Mouse (Mus musculus) cerebellum, postnatal 10 days (tissue): ENCODE results near the gene Ugt1a9.
"Not testable (repeated sequence)": the region's sequence is repeated elsewhere in the genome, so short reads cannot be mapped to it uniquely, and the experiment has no call there.

Experiments used
- DNase-seq, 2 experiments: peaks; one replicate each; pipeline ENCODE4 v3.0.0; 2021; ENCODE audit warnings: mixed read lengths in 2 of 2

The Ugt1a9 gene

DNA sequence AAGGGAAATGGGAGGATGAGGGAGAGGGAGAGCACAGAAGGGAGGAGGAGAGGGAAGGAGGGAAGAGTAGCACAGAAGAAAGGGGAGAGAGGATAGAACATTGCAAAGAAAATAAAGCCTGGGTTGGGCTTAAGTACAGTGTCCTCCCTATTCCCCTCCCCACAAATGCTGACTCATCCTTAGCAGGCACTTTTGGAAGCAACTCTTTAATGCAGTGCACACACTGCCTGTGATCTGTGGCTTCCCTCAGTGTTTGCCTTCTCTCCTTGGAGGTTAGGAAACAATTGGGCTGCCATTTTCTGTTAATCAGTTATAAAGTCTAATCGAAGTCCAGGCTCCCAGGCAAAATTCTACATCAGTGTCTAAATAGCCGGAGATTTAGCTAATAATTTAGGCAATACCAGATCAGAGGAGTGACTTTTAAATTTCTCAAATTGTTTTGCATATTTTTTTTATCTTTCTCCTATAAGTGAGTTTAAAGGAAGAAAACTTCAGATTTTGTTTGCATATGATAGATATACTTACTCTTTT is 38.5 kb downstream of the Ugt1a9 start:
- not testable (repeated sequence) for DNase-seq

GRCm38 (mm10) chr1:88109604-88110003 is 39.0 kb downstream of the Ugt1a9 start:
- DNase-seq, result not testable (repeated sequence)

DNA sequence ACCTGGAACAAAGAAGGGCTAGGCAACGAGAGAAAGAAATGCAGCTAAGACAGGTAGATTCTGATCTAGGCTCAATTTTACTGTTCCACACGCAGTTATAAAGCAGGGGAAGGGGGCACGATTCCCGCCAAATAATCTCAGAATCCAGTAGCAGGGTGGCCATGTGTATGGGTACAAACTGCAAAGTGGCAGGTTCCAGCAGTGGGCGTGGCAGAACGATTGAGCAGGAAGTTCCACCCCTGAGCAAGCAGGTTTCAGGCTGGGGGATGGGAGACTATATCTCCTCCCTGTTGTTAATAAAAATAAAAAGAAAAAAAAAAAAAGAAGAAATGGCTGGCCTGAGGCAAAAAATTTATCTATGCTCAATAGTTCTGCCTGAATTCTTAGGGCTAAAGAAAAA is 42.2 kb downstream of the Ugt1a9 start:
- DNase-seq, result not testable (repeated sequence)

DNA sequence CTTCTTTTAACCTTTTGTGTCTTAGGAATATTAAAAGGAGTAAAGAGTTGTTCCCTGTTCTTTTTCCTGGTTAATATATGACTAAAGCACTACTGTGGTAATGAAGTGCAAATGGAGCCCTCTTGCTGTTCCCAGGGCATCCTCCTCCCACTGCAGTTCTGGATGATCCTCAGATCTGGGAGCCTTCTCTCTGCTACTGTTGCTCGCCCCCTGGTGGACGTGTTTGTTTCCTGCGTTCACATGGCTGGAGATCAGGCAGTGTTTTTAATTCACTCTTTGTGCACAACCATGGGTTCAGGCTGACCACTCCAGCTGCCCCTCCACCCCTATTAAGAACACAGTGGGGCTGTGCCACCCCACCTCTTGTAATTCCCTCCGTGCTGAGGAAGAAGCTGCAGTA is 50.0 kb downstream of the Ugt1a9 start:
- DNase-seq, result not testable (repeated sequence)

DNA sequence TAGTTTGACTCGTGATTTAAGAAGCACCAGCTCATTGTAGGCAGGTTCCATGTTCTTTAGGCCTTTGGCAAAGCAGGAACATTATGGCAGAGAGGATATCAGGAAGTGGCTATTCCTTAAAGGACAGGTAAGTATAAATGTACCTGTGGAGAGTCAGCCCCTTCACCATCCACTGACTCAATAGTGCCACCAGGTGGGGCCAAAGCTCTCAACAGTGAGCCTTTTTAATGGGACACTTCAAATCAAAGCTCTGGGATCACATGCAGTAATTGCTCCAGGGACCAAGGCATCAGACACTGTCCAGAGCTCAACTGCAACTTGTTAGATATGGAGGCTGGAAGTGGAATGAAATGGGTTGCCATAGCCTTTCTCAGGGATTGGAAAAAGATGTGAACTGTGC is 50.9 kb downstream of the Ugt1a9 start:
- peak; percentile 32 to 39 for DNase-seq

DNA sequence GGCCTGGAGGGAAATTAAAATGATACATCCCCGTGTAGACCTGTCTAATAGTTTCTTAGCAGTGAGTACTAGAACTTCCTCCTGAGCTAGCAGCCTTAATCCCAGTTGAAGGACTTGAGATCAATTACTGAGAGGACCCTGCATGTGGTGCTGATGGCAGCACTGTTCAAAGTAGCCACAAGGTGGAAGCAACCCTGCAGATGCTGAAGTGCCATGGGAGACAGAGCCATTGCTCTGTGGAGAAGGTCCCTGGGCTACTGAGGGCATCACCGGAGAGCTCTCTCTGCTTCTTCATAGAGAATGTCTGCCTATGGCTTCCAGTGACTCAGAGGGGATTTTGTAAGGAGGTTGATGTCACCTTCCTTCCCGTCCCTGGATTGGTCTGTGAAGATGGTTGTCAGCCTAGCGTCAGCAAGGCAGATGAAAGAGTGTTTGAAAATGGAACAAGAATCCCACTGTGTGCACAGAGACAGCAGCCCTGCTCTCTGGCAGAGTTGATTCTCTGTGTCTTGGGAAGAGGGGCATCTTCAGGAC is 55.3 kb downstream of the Ugt1a9 start:
- DNase-seq, result not testable (repeated sequence)

DNA sequence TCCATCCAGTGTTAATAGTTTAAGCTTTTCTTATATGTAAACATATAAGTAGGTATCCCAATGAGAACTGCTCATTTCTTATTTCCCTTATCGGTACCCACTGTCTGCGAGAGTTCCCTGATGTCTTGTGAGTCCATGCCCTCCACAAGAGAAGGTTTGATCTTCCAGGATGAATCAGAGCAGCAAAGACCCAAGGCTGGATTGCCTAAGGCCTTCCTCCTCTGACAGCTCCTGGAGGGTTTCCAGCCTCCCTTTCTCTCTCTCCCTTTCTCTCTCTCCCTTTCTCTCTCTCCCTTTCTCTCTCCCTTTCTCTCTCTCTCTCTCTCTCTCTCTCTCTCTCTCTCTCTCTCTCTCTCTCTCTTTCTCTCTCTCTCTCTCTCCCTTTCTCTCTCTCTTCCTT is 58.5 kb downstream of the Ugt1a9 start:
- not testable (repeated sequence) for DNase-seq

- DNase-seq, result not testable (repeated sequence)
Measured at GRCm38 (mm10) chr1:88130223-88130622, 59.6 kb downstream of the Ugt1a9 start.

- DNase-seq, result no peak
Measured at GRCm38 (mm10) chr1:88133908-88134456, 63.4 kb downstream of the Ugt1a9 start.

DNA sequence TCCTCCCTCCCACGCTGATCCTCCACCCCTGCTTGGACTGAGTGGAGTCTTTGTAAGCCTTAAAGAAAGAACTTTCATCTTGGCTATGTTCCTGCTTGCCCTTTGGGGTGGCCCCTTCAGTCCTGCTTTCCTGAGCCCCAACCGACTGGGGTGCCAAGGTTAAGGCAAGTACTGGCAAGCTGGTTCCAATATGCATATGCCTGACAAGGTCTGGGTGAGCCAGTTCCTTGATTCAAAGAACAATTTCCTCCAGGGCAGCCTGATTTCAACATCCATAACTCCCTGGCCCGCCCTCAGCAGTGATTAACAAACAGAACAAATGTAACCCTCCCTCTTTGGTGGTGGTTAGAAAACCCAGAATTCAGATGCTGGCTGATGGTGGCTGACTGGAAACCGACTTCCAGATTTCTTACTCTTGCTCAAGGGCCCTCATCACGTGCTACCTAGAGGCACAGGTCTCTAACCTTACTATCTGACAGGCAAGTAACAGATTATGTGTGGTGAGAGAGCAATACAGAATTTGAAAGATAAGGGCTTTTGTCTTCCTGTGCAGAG is 63.9 kb downstream of the Ugt1a9 start, which contains the start of gene Ugt1a6a:
Ugt1a6a (plus strand) TSS at position 353 of the 555 bp plus-strand sequence.
- DNase-seq, result not testable (repeated sequence)

DNA sequence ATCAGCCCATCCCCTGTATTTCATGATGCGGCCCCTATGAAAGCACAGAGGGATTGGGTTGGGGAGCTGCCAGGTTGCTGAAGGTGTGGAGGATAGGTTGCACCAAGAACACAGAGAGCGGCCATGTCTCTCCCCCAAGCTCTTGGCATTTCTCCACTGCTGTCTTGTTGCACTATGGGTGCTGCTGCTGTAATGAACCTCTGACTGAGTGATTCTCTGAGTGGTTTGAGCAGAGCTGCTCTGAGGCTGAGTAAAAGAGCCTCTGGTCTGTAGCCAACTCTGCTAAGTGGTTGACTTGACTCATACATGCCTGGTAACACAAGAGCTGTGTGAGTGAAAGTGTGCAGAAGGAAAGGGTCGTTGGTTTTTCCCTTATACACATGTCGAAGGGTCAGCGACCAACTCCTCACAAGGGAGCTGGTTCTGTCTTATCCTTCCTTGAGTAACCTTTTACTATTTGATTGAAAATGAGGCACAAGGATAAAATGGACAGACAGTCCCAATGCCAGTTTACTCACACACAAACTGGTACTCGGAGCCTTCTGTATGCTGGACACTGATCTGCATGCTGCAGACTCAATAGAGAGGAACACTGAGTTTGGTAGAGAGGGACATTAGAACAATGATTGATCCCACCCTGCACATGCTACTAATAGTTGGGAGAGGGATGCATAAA is 64.8 kb downstream of the Ugt1a9 start:
- not testable (repeated sequence) for DNase-seq

DNA sequence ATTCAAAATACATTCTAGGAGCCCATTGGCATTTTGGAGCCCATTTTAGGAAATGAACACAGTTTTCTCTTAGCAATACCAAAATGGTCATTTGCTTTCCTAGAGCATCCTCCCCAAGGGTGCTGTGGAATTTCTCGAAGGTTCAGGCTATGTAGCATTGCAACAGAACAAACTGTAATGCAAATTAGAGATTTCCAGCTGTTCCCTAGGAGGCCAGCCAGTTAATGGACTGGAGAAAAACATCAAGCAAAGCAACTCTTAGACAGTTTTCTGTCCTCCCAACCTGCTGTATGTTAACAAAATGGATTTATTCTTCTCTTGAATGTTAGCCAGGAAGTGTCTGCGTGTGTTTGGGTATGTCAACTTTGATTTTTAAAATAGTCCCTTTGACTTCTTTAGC is 66.0 kb downstream of the Ugt1a9 start:
- no peak for DNase-seq

GRCm38 (mm10) chr1:88137264-88137663 is 66.7 kb downstream of the Ugt1a9 start:
- DNase-seq, result no peak

DNA sequence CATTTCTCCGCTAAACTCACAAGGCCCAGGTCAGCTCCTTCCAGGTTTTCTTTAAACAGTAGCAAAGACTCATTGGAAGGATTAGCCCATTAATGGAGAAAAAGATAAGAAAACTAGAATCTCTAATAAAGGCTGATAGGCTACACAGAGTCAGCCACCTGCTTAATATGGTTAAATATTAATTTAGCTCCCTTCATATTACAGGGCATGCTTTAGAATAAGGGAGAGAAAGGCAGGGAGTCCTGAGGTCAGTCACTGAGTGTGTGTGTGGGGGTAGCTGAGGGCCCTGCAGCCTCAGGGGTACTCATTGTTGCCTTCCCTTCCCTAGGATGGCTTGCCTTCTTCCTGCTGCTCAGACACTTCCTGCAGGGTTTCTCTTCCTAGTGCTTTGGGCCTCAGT is 67.5 kb downstream of the Ugt1a9 start:
- DNase-seq, result no peak

DNA sequence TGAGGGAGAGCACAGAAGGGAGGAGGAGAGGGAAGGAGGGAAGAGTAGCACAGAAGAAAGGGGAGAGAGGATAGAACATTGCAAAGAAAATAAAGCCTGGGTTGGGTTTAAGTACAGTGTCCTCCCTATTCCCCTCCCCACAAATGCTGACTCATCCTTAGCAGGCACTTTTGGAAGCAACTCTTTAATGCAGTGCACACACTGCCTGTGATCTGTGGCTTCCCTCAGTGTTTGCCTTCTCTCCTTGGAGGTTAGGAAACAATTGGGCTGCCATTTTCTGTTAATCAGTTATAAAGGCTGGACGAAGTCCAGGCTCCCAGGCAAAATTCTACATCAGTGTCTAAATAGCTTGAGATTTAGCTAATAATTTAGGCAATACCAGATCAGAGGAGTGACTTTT is 69.9 kb downstream of the Ugt1a9 start:
- not testable (repeated sequence) for DNase-seq

- peak; percentile 72 to 77 for DNase-seq
Measured at GRCm38 (mm10) chr1:88143966-88144675, 73.5 kb downstream of the Ugt1a9 start.

DNA sequence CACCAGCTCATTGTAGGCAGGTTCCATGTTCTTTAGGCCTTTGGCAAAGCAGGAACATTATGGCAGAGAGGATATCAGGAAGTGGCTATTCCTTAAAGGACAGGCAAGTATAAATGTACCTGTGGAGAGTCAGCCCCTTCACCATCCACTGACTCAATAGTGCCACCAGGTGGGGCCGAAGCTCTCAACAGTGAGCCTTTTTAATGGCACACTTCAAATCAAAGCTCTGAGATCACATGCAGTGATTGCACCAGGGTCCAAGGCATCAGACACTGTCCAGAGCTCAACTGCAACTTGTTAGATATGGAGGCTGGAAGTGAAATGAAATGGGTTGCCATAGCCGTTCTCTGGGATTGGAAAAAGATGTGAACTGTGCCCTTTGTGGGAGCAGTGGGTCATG is 74.7 kb downstream of the Ugt1a9 start:
- DNase-seq, result peak; percentile 41 to 44

DNA sequence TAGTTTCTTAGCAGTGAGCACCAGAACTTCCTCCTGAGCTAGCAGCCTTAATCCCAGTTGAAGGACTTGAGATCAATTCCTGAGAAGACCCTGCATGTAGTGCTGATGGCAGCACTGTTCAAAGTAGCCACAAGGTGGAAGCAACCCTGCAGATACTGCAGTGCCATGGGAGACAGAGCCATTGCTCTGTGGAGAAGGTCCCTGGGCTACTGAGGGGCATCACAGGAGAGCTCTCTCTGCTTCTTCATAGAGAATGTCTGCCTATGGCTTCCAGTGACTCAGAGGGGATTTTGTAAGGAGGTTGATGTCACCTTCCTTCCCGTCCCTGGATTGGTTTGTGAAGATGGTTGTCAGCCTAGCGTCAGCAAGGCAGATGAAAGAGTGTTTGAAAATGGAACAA is 79.5 kb downstream of the Ugt1a9 start:
- DNase-seq, result peak; percentile 42 to 53

DNA sequence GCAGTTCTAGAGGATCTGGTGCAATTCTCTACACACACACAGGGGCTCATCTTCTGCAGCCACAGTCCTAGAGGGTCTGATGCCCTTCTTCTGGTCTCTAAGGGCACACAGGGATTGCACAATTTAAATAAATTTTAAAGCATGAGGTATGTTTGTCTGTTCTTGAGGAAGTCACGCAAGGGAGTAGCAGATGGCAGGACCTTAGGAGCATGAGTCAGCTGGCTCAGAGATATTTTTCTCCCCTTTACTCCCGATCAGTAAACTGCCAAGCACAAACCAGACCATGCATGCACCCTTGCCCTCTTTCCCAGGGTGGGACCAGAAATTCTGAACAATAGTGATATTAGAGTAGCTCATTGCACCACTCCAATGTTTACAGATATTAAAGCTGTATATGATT is 87.8 kb downstream of the Ugt1a9 start:
- no peak for DNase-seq

GRCm38 (mm10) chr1:88165711-88166110 is 95.1 kb downstream of the Ugt1a9 start, which contains the start of gene Ugt1a5:
Gene Ugt1a5, plus strand, starts transcription at chr1:88166012.
- DNase-seq, result no peak

DNA sequence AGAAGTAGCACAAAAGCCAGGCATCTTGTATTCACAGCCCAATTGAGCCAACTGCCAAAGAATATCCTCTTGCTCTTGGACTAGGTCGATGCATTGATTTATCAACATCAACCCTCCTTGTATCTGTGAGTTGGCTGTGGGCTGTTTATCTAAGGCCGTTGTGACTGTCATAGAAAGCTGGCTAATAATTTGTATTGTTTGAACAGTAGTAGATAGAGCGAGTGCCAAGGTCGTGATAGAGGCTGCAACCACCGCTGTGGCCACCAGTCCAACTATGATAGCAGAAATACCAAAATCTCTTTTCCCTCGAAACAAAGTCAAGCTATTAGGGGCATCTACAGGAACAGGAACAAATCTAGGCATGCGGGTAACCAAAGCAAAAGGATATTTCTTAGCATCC is 101.6 kb downstream of the Ugt1a9 start:
- not testable (repeated sequence) for DNase-seq

DNA sequence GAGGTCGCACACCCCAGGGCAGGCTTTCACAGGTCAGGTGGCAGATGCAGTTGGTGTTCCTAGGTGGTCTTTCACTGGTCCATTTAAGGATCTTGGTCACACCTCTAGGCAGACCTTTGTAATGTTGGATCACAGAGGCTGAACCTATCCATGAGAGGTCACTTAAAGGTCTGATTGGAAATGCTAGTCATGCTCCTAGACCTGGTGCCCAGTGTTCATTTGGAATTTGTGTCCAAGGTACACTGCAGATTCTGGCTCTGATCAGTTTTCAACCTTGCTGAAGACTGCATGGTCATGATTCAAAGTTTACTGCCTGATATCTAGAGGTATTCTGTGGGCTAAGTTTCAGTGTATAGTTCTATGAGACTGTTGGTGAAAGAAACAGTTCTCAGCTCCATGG is 109.1 kb downstream of the Ugt1a9 start:
- DNase-seq, result no peak

GRCm38 (mm10) chr1:88186325-88186935 is 115.8 kb downstream of the Ugt1a9 start:
- DNase-seq, result no peak
